Mouse (Mus musculus): ENCODE data around the gene Scp2.

Gene Scp2

GRCm38 (mm10) chr4:108024641-108025040 lies 120.2 kb downstream of the Scp2 start:
- Histone ChIP-seq H3K36me3 (ENCODE audit: control insufficient read depth, insufficient read depth, low read length, poor library complexity, severe bottlenecking) (no peaks in the 10 kb centered on the region), H3K27me3 (ENCODE audit: control insufficient read depth, insufficient read depth, low read length, poor library complexity, severe bottlenecking) (no peaks in the 10 kb centered on the region)
- no peak for DNase-seq (ENCODE audit: low read depth, low spot score)

GRCm38 (mm10) chr4:108023186-108023585 lies 121.6 kb downstream of the Scp2 start:
- Histone ChIP-seq H3K27me3 (ENCODE audit: control insufficient read depth, insufficient read depth, low read length, poor library complexity, severe bottlenecking) (no peaks in the 10 kb centered on the region), H3K36me3 (ENCODE audit: control insufficient read depth, insufficient read depth, low read length, poor library complexity, severe bottlenecking) (no peaks in the 10 kb centered on the region)
- DNase-seq (ENCODE audit: low read depth, low spot score), result no peak

- Histone ChIP-seq H3K36me3 (ENCODE audit: control insufficient read depth, insufficient read depth, low read length, poor library complexity, severe bottlenecking) (no peaks in the 10 kb centered on the region), H3K27me3 (ENCODE audit: control insufficient read depth, insufficient read depth, low read length, poor library complexity, severe bottlenecking) (no peaks in the 10 kb centered on the region)
- DNase-seq (ENCODE audit: low read depth, low spot score), result no peak
Measured at GRCm38 (mm10) chr4:108020178-108020577, 124.6 kb downstream of the Scp2 start.

- H3K36me3 ChIP-seq (ENCODE audit: control insufficient read depth, insufficient read depth, low read length, poor library complexity, severe bottlenecking), result no peaks in the 10 kb centered on the region
Measured at GRCm38 (mm10) chr4:108018961-108019921, 125.6 kb downstream of the Scp2 start.

GRCm38 (mm10) chr4:108018241-108018923 lies 126.4 kb downstream of the Scp2 start:
- H3K36me3 ChIP-seq (ENCODE audit: control insufficient read depth, insufficient read depth, low read length, poor library complexity, severe bottlenecking), result no peaks in the 10 kb centered on the region
- no peak for DNase-seq (ENCODE audit: low read depth, low spot score)
- H3K27me3 ChIP-seq (ENCODE audit: control insufficient read depth, insufficient read depth, low read length, poor library complexity, severe bottlenecking), result no peaks in the 10 kb centered on the region

More at GRCm38 (mm10) chr4:108018961-108019921, 125.6 kb downstream of the Scp2 start:
- no peak for DNase-seq (ENCODE audit: low read depth, low spot score)
- no peaks in the 10 kb centered on the region for H3K27me3 ChIP-seq (ENCODE audit: control insufficient read depth, insufficient read depth, low read length, poor library complexity, severe bottlenecking)

GRCm38 (mm10) chr4:108017839-108018238 lies 127.0 kb downstream of the Scp2 start:
- no peak for DNase-seq (ENCODE audit: low read depth, low spot score)
- no peaks in the 10 kb centered on the region for H3K27me3 ChIP-seq (ENCODE audit: control insufficient read depth, insufficient read depth, low read length, poor library complexity, severe bottlenecking)

GRCm38 (mm10) chr4:108016321-108016720 lies 128.5 kb downstream of the Scp2 start:
- H3K27me3 ChIP-seq (ENCODE audit: control insufficient read depth, insufficient read depth, low read length, poor library complexity, severe bottlenecking), result no peaks in the 10 kb centered on the region
- no peak for DNase-seq (ENCODE audit: low read depth, low spot score)
- no peaks in the 10 kb centered on the region for H3K36me3 ChIP-seq (ENCODE audit: control insufficient read depth, insufficient read depth, low read length, poor library complexity, severe bottlenecking)

More at GRCm38 (mm10) chr4:108017839-108018238, 127.0 kb downstream of the Scp2 start:
- H3K36me3 ChIP-seq (ENCODE audit: control insufficient read depth, insufficient read depth, low read length, poor library complexity, severe bottlenecking), result no peaks in the 10 kb centered on the region

GRCm38 (mm10) chr4:108015067-108015765 lies 129.6 kb downstream of the Scp2 start:
- Histone ChIP-seq H3K27me3 (ENCODE audit: control insufficient read depth, insufficient read depth, low read length, poor library complexity, severe bottlenecking) (no peaks in the 10 kb centered on the region), H3K36me3 (ENCODE audit: control insufficient read depth, insufficient read depth, low read length, poor library complexity, severe bottlenecking) (no peaks in the 10 kb centered on the region)
- no peak for DNase-seq (ENCODE audit: low read depth, low spot score)

- H3K36me3 ChIP-seq (ENCODE audit: control insufficient read depth, insufficient read depth, low read length, poor library complexity, severe bottlenecking), result no peaks in the 10 kb centered on the region
- DNase-seq (ENCODE audit: low read depth, low spot score), result no peak
- H3K27me3 ChIP-seq (ENCODE audit: control insufficient read depth, insufficient read depth, low read length, poor library complexity, severe bottlenecking), result no peaks in the 10 kb centered on the region
Measured at GRCm38 (mm10) chr4:108014466-108014865, 130.3 kb downstream of the Scp2 start.

- Histone ChIP-seq H3K36me3 (ENCODE audit: control insufficient read depth, insufficient read depth, low read length, poor library complexity, severe bottlenecking) (no peaks in the 10 kb centered on the region), H3K27me3 (ENCODE audit: control insufficient read depth, insufficient read depth, low read length, poor library complexity, severe bottlenecking) (no peaks in the 10 kb centered on the region)
- no peak for DNase-seq (ENCODE audit: low read depth, low spot score)
Measured at GRCm38 (mm10) chr4:108008541-108008940, 136.3 kb downstream of the Scp2 start.

GRCm38 (mm10) chr4:108007532-108008103 lies 137.2 kb downstream of the Scp2 start:
- Histone ChIP-seq H3K27me3 (ENCODE audit: control insufficient read depth, insufficient read depth, low read length, poor library complexity, severe bottlenecking) (no peaks in the 10 kb centered on the region), H3K36me3 (ENCODE audit: control insufficient read depth, insufficient read depth, low read length, poor library complexity, severe bottlenecking) (no peaks in the 10 kb centered on the region)

GRCm38 (mm10) chr4:108005328-108005727 lies 139.5 kb downstream of the Scp2 start:
- Histone ChIP-seq H3K27me3 (ENCODE audit: control insufficient read depth, insufficient read depth, low read length, poor library complexity, severe bottlenecking) (no peaks in the 10 kb centered on the region), H3K36me3 (ENCODE audit: control insufficient read depth, insufficient read depth, low read length, poor library complexity, severe bottlenecking) (no peaks in the 10 kb centered on the region)
- no peak for DNase-seq (ENCODE audit: low read depth, low spot score)

More at GRCm38 (mm10) chr4:108007532-108008103, 137.2 kb downstream of the Scp2 start:
- no peak for DNase-seq (ENCODE audit: low read depth, low spot score)

GRCm38 (mm10) chr4:107999380-107999779 lies 145.4 kb downstream of the Scp2 start:
- no peak for DNase-seq (ENCODE audit: low read depth, low spot score)

GRCm38 (mm10) chr4:107998641-107999332 lies 146.0 kb downstream of the Scp2 start:
- Histone ChIP-seq H3K36me3 (ENCODE audit: control insufficient read depth, insufficient read depth, low read length, poor library complexity, severe bottlenecking) (no peaks in the 10 kb centered on the region), H3K27me3 (ENCODE audit: control insufficient read depth, insufficient read depth, low read length, poor library complexity, severe bottlenecking) (no peaks in the 10 kb centered on the region)
- no peak for DNase-seq (ENCODE audit: low read depth, low spot score)

More at GRCm38 (mm10) chr4:107999380-107999779, 145.4 kb downstream of the Scp2 start:
- no peaks in the 10 kb centered on the region for H3K36me3 ChIP-seq (ENCODE audit: control insufficient read depth, insufficient read depth, low read length, poor library complexity, severe bottlenecking)
- no peaks in the 10 kb centered on the region for H3K27me3 ChIP-seq (ENCODE audit: control insufficient read depth, insufficient read depth, low read length, poor library complexity, severe bottlenecking)
